Mouse (Mus musculus) mouse trophoblast stem cell (cell line): Measurements from ENCODE around the gene Kat14.
"Not testable (repeated sequence)": the region's sequence is repeated elsewhere in the genome, so short reads cannot be mapped to it uniquely, and the experiment has no call there.

ENCODE experiments used
- in situ Hi-C, 2 experiments: fragments of 300-500 bp; cut with MseI, MboI; formaldehyde crosslinking; loops; 2 replicates in 1 of 2; 3 replicates in 1 of 2; pipeline ENCODE4 v1.15.1; 2025

Kat14 gene

GRCm38 (mm10) chr2:144368400-144369019 is at the start of gene Kat14, which contains the start of gene Pet117:
Gene Kat14, plus strand, starts transcription at chr2:144368983.
Gene Pet117, plus strand, starts transcription at chr2:144368996.
- in situ Hi-C loops, result no loop called here

GRCm38 (mm10) chr2:144324218-144324617 is 44.6 kb upstream of the Kat14 start:
- in situ Hi-C loops, result no loop called here

- in situ Hi-C loops, result no loop called here
These were observed 39.3 kb upstream of the Kat14 start for GRCm38 (mm10) chr2:144329451-144329850.

- in situ Hi-C loops, result no loop called here
These were observed 38.8 kb upstream of the Kat14 start for GRCm38 (mm10) chr2:144329937-144330336.

- in situ Hi-C loops, result no loop called here
These were observed 38.3 kb upstream of the Kat14 start for GRCm38 (mm10) chr2:144330352-144330959.

- in situ Hi-C loops, result no loop called here
These were observed 37.8 kb upstream of the Kat14 start for GRCm38 (mm10) chr2:144330960-144331371.

GRCm38 (mm10) chr2:144331401-144332302 is 37.1 kb upstream of the Kat14 start, which contains the start of gene Ovol2:
Gene Ovol2, minus strand, starts transcription at chr2:144332146.
- in situ Hi-C loops, result no loop called here

GRCm38 (mm10) chr2:144332486-144332885 is 36.3 kb upstream of the Kat14 start:
- in situ Hi-C loops, result no loop called here

- in situ Hi-C loops, result no loop called here
These were observed 35.5 kb upstream of the Kat14 start for GRCm38 (mm10) chr2:144333138-144333842.

GRCm38 (mm10) chr2:144337230-144337629 is 31.6 kb upstream of the Kat14 start:
- in situ Hi-C loops, result no loop called here

GRCm38 (mm10) chr2:144337701-144338100 is 31.1 kb upstream of the Kat14 start:
- in situ Hi-C loops, result no loop called here

GRCm38 (mm10) chr2:144338149-144338548 is 30.6 kb upstream of the Kat14 start:
- in situ Hi-C loops, result not testable (repeated sequence)

GRCm38 (mm10) chr2:144343158-144343557 is 25.6 kb upstream of the Kat14 start:
- in situ Hi-C loops, result no loop called here

GRCm38 (mm10) chr2:144348525-144348924 is 20.3 kb upstream of the Kat14 start:
- in situ Hi-C loops, result no loop called here

GRCm38 (mm10) chr2:144352843-144353242 is 15.9 kb upstream of the Kat14 start:
- in situ Hi-C loops, result loop anchor here (5.0 to 10.0 kb wide), 2 partner anchors 92 to 99 kb away; no protein-coding TSS in a partner anchor

- in situ Hi-C loops, result no loop called here
These were observed 238 bp downstream of the Kat14 start for GRCm38 (mm10) chr2:144369020-144369421.

GRCm38 (mm10) chr2:144369511-144369910 is 728 bp downstream of the Kat14 start:
- in situ Hi-C loops, result no loop called here

GRCm38 (mm10) chr2:144371566-144371965 is 2.8 kb downstream of the Kat14 start:
- in situ Hi-C loops, result no loop called here

GRCm38 (mm10) chr2:144373063-144373462 is 4.3 kb downstream of the Kat14 start:
- in situ Hi-C loops, result no loop called here

- in situ Hi-C loops, result no loop called here
These were observed 6.4 kb downstream of the Kat14 start for GRCm38 (mm10) chr2:144375063-144375703.

- in situ Hi-C loops, result no loop called here
These were observed 12.5 kb downstream of the Kat14 start for GRCm38 (mm10) chr2:144381293-144381692.
